Mouse (Mus musculus): ENCODE measurements around the gene Mcrs1.

Mcrs1 gene

GRCm38 (mm10) chr15:99195043-99195442 lies 56.7 kb downstream of the Mcrs1 start:
- DNase-seq: no peak

GRCm38 (mm10) chr15:99194358-99194757 lies 57.4 kb downstream of the Mcrs1 start:
- DNase-seq: no peak
